Mouse (Mus musculus) embryonic facial prominence, embryonic 10.5 days (tissue): ENCODE data around the gene Cd19. TPM values are rescaled to one million over a fixed set of nuclear protein-coding genes. Genes with fewer than 3 reads are reported as not detected.
"Not testable (repeated sequence)": the region's sequence is repeated elsewhere in the genome, so short reads cannot be mapped to it uniquely, and the experiment has no call there.

ENCODE experiments used
- DNase-seq: peaks from one replicate; pipeline ENCODE4 v3.0.0-alpha.2; 2017; ENCODE audit warnings: low spot score
- H3K27ac ChIP-seq: fragments of 300-500 bp; sonication (generic); replicated peaks from 2 replicates; pipeline ENCODE4 v1.5.1; 2016; ENCODE audit warnings: mild to moderate bottlenecking
- H3K27me3 ChIP-seq: fragments of 300-500 bp; sonication (generic); replicated peaks from 2 replicates; pipeline ENCODE4 v1.6.1; 2016; ENCODE audit warnings: low read depth, mild to moderate bottlenecking; ENCODE audit not compliant: poor library complexity, severe bottlenecking
- H3K36me3 ChIP-seq: fragments of 300-500 bp; sonication (generic); replicated peaks from 2 replicates; pipeline ENCODE4 v1.6.1; 2016; ENCODE audit warnings: mild to moderate bottlenecking, moderate library complexity
- H3K4me1 ChIP-seq: fragments of 300-500 bp; sonication (generic); 2 replicates; pipeline ENCODE4 v1.6.1; 2016
- H3K4me3 ChIP-seq: fragments of 300-500 bp; sonication (generic); 2 replicates; pipeline ENCODE4 v1.5.1; 2016; ENCODE audit warnings: mild to moderate bottlenecking, moderate library complexity
- H3K9me3 ChIP-seq: fragments of 300-500 bp; sonication (generic); 2 replicates; pipeline ENCODE4 v1.6.1; 2016; ENCODE audit warnings: mild to moderate bottlenecking
- WGBS: fragments of 180-500 bp; shearing (Covaris S2); methylation state at CpG from one replicate; pipeline ENCODE4 v1.1.7; 2016; 5-methylcytosine and 5-hydroxymethylcytosine counted together
- polyA plus RNA-seq: library from polyadenylated mRNA; unstranded; fragments of >200 nt; fragmentation: Nextera tagmentation; extraction: Ambion mirVana; gene quantifications from 2 replicates; pipeline ENCODE4 v1.2.1, GENCODE M21; 2016

The Cd19 gene
- polyA plus RNA-seq, 1 experiment from 2014 or later = not detected

DNA sequence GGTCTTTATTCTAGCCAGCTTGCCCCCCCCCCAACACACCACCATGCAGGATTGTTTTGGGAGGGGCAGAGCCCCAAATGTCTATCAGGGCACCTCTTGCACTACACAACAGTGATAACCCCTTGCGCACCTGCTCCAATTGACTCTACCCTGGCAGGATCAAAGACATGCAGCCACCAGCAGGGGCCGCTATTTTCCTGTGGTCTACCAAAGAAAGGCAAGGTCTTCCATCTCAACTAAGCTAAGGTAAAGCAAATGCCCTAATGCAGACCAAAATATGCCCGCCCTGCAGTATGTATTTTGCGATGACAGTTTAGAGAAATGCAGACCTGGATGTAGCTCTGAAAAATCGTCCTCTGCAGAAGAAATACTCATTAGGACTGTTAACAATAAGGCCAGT is 15.1 kb downstream of the Cd19 start:
- Histone ChIP-seq H3K4me1 (peaks cover 9% of the 10 kb centered on the region), H3K27me3 (no peaks in the 10 kb centered on the region), H3K36me3 (peaks cover 2% of the 10 kb centered on the region; the same call in 1 of the 2 replicates), H3K9me3 (no peaks in the 10 kb centered on the region), H3K27ac (no peak overlapping the region), H3K4me3 (no peak overlapping the region)
- WGBS = 9% methylated on average over 5 of the region's 5 CpGs
- DNase-seq = peak; percentile 85

DNA sequence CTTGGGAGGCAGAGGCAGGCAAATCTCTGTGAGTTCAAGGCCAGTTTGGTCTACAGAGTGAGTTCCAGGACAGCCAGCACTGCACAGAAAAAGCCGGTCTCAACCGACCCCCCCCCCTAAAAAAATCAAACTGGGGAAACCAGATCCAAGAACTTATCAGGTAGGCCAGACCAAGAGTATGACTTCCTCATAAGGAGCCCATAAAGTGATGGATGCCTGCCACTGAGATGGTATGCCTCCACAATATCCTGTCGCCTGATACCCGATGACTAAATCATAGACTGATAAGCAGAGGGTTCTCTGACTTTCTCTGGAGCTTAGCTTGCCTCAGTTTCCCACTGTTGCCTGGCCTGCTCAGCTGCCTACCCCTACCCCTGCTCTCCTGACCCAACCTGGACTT is 16.9 kb downstream of the Cd19 start:
- Histone ChIP-seq H3K27me3 (no peaks in the 10 kb centered on the region), H3K9me3 (no peaks in the 10 kb centered on the region), H3K4me1 (peaks cover 9% of the 10 kb centered on the region), H3K4me3 (no peak overlapping the region), H3K36me3 (peaks cover 10% of the 10 kb centered on the region), H3K27ac (no peak overlapping the region)
- WGBS = 95% methylated on average over 4 of the region's 4 CpGs
- DNase-seq = no peak

DNA sequence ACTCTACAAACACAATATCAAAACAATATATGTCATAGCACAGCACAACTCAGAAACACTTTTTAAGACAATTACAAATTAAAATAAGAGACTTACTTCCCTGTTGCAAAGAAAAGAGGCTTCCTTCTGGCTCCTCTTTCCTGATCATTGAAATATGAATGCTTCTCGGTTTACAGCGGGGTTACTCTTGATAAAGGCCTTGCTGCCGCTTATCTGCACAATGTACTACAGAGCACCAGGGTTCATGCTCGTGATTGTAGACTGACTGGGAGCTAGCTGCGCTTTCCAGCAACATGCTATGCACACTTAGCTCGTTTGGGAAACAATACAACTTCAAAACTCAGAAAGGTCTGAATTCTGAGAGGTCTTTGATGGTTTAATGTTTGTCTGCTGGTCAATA is 17.5 kb downstream of the Cd19 start:
- DNase-seq = no peak
- no peak overlapping the region for H3K27ac ChIP-seq
- H3K36me3 ChIP-seq = peaks cover 10% of the 10 kb centered on the region

DNA sequence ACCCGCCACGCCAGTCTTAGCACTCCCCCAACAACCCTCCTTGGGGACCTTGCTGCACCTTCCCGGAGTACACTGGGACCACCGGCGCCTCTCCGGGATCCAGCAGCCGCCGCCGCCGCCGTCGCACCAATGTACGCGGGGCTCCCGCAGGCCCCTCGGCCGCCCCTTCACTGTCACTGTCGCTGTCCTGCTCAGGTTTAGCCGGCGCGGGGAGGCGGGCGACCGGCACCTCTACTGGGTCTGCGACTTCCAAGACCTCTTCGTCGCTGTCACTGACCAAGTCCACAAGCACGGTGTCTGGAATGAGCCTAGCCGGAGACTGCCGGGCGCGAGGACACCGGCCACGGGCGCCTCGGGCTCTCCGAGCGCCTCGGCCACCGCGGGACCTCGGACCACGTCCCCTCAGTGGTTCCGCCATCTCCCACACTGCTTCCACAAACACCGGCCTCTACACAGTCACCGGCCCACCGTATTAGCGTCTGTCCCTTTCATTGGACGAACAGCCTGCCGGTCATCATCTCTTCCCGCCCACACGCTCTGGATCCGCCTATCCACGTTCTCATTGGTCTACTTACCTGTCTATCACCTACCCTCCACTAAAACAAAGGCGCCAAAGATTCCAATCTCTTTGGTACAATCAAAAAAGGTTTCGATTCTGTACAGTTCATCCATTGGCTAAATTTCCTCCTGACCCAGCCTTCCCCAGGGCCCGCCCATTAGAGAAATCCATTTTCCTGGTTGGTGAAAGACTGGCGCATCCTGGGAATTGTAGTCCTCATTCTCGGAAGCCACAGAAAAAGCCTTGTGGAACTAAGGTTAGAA is 18.2 kb downstream of the Cd19 start, which contains the start of gene Nfatc2ip:
TSS of gene Nfatc2ip (minus strand) at position 440 of the 822 bp plus-strand sequence.
- Histone ChIP-seq H3K27ac (peak within 1 kb of the TSS; percentile 70), H3K9me3 (no peaks in the 10 kb centered on the region), H3K4me3 (peak within 1 kb of the TSS; percentile 75), H3K36me3 (peaks cover 13% of the 10 kb centered on the region), H3K4me1 (peaks cover 9% of the 10 kb centered on the region), H3K27me3 (no peaks in the 10 kb centered on the region)
- DNase-seq = peak; percentile 94
- under 1% methylated on average over 59 of the region's 59 CpGs for WGBS

More for the DNA sequence above, 17.5 kb downstream of the Cd19 start:
- no peaks in the 10 kb centered on the region for H3K9me3 ChIP-seq
- no peaks in the 10 kb centered on the region for H3K27me3 ChIP-seq
- H3K4me3 ChIP-seq = peak overlapping the region; percentile 75
- H3K4me1 ChIP-seq = peaks cover 9% of the 10 kb centered on the region
- 58% methylated on average over 6 of the region's 6 CpGs for WGBS

DNA sequence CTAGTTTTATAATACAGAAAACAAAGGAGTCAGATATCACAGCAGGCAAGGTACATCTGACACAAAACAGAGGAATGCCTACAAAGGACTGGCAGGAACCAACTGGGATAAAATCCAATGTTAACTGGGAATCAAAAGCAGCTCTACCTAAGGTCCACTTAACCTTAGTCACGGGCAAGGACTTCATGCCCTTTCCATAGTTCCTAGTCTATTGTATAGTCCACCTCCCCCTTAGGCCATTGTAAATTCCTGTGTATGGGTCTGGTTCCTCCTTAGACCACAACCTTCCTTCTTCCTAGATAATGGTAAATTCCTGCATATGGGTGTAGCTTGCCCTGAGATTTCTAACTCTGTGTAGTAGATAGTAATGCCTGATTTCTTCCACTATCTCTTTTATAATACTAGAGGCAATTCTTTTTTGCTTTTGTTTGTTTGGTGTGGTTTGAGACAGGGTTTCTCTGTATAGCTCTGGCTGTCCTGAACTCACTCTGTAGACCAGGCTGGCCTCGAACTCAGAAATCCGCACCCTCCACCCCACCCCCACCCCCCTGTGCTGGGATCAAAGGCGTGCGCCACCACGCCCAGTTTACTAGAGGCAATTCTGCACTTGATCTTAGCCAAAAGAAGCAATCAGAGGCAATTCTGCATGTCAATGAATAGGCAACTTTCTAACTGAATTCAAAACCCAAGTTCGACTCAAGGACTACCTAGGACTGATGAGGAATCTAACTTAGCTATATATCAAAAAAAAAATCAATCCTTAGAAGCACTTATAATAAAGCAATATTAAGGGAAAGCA is 22.4 kb downstream of the Cd19 start:
- H3K9me3 ChIP-seq, H3K27ac ChIP-seq, H3K4me3 ChIP-seq, H3K27me3 ChIP-seq, H3K4me1 ChIP-seq, DNase-seq: not testable (repeated sequence)
- peaks cover 54% of the 10 kb centered on the region for H3K36me3 ChIP-seq
- WGBS = 92% methylated on average over 7 of the region's 7 CpGs

DNA sequence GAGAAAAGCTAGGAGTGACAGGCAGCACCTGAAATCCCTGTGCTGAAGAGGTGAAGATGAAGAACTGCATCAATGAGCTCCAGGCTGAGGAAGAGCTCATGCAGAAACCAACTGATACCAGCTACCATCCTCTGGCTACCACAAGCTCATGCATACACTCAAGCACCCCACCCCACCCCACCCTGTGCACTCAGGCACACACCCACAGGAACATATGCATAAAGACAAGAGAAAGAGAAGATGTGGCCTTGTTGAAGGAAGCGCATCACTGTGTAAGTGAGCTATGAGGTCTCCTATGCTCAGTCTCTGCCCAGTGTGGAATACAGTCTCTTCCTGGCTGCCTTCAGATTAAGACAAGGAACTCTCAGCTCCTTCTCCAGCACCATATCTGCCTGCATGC is 26.5 kb downstream of the Cd19 start:
- DNase-seq = no peak
- no peak overlapping the region for H3K27ac ChIP-seq
- no peak overlapping the region for H3K4me3 ChIP-seq
- H3K36me3 ChIP-seq = peaks cover 77% of the 10 kb centered on the region
- 100% methylated on average over 1 of the region's 1 CpGs for WGBS
- H3K27me3 ChIP-seq = no peaks in the 10 kb centered on the region
- H3K9me3 ChIP-seq = no peaks in the 10 kb centered on the region
- no peaks in the 10 kb centered on the region for H3K4me1 ChIP-seq

DNA sequence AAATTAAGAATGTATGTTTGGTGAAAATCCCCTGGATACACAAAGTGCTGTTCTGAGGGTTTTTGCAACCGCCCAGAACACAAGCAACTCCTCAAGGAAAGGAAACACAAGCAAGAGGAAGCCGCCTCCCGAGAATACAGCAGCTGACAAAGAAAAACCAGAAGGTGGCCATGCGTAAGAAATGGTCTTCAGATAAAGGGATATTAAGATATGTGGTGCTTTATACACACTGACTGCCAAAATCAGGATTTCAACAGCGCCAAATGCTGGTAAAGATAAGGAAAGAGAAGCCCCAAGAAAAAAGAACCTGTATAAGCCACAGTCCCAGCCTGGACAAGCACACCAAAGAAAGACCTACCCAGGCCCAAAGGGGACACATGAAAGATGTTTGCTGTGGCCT is 31.1 kb downstream of the Cd19 start:
- Histone ChIP-seq H3K36me3 (peaks cover 45% of the 10 kb centered on the region), H3K9me3 (no peaks in the 10 kb centered on the region), H3K27me3 (no peaks in the 10 kb centered on the region), H3K27ac (no peak overlapping the region), H3K4me1 (no peaks in the 10 kb centered on the region), H3K4me3 (no peak overlapping the region)
- WGBS = 88% methylated on average over 5 of the region's 5 CpGs
- no peak for DNase-seq

DNA sequence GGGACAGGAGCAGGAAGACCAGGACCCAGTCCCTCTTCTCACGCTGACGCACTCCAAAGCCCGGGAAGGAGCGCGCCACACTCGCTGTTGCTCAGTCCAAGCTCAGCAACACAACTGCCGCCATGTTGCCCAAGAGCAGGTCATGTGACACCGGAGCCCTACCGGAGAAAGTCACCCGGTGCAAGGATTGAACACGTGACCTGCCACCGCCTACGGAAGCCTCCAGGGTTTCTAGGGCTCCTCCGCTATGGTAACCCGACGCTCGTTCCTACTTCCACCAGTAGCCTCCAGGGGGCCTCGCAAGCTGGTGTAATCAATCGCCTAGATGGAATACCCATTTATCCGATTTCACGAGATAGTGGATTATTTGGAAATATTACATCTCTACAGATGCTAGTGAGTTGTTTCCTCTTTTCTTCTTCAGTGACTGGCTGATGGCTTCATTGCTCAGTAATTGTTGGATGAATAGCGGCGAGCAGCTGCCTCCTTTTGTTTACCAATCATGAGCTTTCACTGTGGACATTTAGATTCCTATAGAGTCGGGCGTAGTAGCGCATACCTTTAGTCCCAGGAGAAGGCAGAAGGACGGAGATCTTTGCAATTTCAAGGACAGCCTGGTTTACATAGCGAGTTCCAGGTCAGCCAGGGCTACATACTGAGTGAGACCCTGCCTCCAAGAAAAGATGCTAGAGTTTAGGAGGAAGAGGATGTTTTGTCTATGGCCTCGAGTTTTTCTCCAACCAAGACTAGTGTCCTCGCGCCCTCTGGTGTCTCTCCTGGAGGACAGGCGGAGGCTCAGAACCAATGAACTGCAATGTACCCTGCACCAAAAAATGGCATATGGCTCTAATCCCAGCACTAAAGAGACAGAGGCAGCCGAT is 37.2 kb downstream of the Cd19 start, which contains the start of gene Spns1:
TSS of gene Spns1 (minus strand) at position 173 of the 881 bp plus-strand sequence.
- Histone ChIP-seq H3K27me3 (no peaks in the 10 kb centered on the region), H3K9me3 (no peaks in the 10 kb centered on the region), H3K4me3 (peak within 1 kb of the TSS; percentile 80), H3K27ac (peak within 1 kb of the TSS; percentile 85), H3K36me3 (peaks cover 25% of the 10 kb centered on the region), H3K4me1 (peaks cover 17% of the 10 kb centered on the region)
- WGBS = under 1% methylated on average over 33 of the region's 33 CpGs
- DNase-seq = peak; percentile 96

DNA sequence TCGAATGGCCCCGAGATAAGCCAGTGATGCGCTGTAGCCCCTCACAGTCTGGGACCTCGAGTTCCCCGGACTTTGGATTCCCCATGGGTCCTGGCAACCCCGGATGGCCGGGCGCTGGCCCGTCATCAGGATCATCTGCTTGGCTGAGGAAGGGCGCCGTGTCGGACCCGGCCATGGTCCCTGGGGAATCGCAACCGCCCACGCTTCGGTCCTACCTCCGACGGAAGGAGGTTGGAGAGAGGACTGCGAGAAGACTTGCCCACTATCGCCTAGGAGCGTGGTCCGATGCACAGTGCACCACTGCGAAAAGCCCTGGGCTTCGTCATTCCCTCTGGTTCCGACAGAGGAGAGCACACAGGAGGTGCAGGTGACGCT is 37.8 kb downstream of the Cd19 start:
- Histone ChIP-seq H3K9me3 (no peaks in the 10 kb centered on the region), H3K36me3 (peaks cover 31% of the 10 kb centered on the region), H3K27me3 (no peaks in the 10 kb centered on the region), H3K4me3 (peak overlapping the region; percentile 80), H3K27ac (peak overlapping the region; percentile 85), H3K4me1 (peaks cover 17% of the 10 kb centered on the region)
- no peak for DNase-seq
- under 1% methylated on average over 27 of the region's 27 CpGs for WGBS

DNA sequence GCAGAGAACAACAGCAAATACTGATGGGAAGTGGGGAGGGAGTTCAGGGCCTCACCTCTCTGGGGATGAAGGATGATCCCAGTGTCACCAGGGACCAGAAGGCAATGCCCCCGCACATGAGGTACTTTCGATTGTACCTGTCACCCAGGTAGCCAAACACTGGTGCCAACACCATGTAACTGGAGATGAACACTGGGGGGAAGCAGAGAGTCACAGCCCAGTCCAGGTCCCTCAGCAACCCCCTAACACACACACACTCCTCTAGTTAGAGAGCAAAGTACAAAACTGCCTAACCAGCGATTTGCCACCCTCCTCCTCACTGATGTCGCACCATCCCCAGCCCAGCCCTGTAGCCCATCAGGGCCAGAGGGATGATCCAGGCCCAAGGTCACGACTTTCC is 39.7 kb downstream of the Cd19 start:
- Histone ChIP-seq H3K4me1 (peaks cover 17% of the 10 kb centered on the region), H3K4me3 (no peak overlapping the region), H3K36me3 (peaks cover 50% of the 10 kb centered on the region), H3K9me3 (no peaks in the 10 kb centered on the region), H3K27me3 (no peaks in the 10 kb centered on the region), H3K27ac (no peak overlapping the region)
- 76% methylated on average over 5 of the region's 5 CpGs for WGBS
- peak; percentile 7 for DNase-seq

DNA sequence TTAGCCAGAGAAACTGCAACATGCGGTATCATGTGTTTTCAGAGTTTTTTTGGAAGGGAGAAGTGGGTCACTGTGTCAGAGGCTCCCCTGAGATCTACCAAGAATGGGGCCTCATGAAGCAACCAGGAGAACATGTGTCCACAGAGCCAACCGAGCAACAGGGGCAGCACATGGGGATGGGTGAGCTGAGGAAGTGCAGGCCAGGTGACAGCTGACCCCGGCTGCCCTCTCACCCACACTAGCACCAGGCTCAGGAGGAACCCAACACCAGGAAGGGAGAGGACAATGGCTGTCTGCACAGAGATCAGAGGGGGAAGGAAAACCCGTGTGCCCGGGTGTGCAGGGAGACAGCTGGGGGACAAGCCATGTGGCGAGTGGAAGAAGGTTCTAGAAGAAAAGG is 40.2 kb downstream of the Cd19 start:
- H3K4me3 ChIP-seq = no peak overlapping the region
- H3K36me3 ChIP-seq = peaks cover 55% of the 10 kb centered on the region
- no peak for DNase-seq
- H3K27me3 ChIP-seq = no peaks in the 10 kb centered on the region
- peaks cover 18% of the 10 kb centered on the region for H3K4me1 ChIP-seq
- no peaks in the 10 kb centered on the region for H3K9me3 ChIP-seq
- WGBS = 86% methylated on average over 6 of the region's 6 CpGs
- no peak overlapping the region for H3K27ac ChIP-seq

DNA sequence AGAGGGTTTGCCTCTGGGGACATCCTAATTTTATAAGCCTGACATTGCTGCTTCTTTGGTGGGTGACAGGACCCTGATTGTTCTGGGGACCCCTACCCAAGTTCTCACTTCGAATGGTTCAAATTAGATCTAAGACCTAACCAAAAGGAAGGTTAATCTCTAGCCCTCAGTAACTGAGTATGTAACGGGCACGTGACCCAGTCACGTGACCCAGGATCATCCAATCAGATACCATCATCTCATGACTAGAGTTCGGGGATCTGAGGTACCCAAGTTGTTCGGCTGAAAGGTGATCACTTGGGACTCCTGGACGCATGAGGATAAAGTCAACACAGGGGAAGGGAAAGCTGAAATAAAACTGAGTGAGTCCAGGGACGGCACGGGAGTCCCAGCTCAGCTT is 41.7 kb downstream of the Cd19 start:
- Histone ChIP-seq H3K27me3 (no peaks in the 10 kb centered on the region), H3K9me3 (no peaks in the 10 kb centered on the region), H3K36me3 (peaks cover 68% of the 10 kb centered on the region), H3K27ac (no peak overlapping the region), H3K4me3 (no peak overlapping the region), H3K4me1 (peaks cover 19% of the 10 kb centered on the region)
- 86% methylated on average over 9 of the region's 9 CpGs for WGBS
- DNase-seq = no peak
